ENCODE assay signal across 8 mouse cellular contexts in the genomic region with DNA sequence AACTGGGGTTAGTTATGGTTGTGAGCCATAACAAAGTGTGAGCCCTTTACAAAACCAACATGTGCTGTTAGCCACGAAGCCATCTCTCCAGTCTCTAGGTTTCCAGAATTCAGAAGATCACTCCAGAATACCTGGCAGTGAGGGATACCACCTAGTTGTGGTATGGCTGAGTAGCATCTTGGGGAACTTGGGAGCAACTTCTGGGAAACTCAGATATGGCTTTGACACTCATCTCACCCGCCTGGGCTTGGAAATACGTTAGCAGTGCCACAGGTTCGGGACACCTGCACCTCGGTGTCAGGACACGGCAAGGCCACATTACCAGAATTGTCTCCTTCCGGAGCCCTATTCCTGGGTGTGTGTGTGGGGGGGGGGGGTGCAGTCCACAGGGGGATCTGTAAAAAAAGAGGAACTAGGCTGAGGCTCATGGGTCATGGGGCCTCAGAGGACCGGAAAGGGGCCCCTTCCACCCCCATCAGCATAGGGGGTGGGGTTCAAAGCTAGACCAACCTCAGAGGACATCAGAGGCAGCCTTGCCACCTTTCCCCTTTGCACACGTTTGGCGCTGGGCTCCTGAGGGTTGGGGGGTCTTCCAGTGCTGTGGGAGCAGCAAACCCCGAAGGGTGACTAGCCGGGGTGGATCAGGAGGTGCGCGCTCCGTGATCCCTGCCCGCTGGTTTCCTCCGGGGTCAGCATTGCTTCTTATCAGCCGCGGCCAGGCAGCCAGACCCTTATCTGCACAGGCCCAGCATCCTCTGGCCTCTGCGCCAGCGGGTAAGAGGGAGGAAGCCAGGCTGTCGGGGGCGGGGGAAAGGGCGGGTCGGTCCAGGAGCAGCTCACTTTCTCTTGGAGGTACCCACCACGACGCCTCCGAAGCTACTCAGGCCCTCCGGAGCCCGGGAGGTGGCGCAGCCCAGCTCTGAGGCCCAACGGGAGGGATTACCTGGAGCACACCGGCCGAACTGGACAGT. TPM values are rescaled to one million over a fixed set of nuclear protein-coding genes. Genes with fewer than 3 reads are reported as not detected.
DNase-seq lines count a peak whose midpoint lies in the region; ATAC-seq and TF ChIP-seq lines count a peak whose summit lies in the region.

Gene Lyl1, plus strand, starts transcription at position 517 of the 971 bp plus-strand sequence.

- 8% methylated on average over 34 of the region's 34 CpGs for WGBS in intestine, embryonic 14.5 days
- WGBS in liver, embryonic 16.5 days (ENCODE audit: insufficient replicate concordance) = 2% methylated on average over 34 of the region's 34 CpGs
- 11% methylated on average over 34 of the region's 34 CpGs for WGBS in neural tube, embryonic 11.5 days

- peaks cover 52% of the 10 kb centered on the region for H3K27me3 ChIP-seq in intestine, embryonic 14.5 days (replicated peaks; ENCODE audit: control insufficient read depth, insufficient read depth, low read length)
- peaks cover 4% of the 10 kb centered on the region; the same call in 1 of the 2 replicates for H3K27me3 ChIP-seq in liver, embryonic 16.5 days (ENCODE audit: control insufficient read depth, insufficient read depth, low read depth, low read length)
- peaks cover 52% of the 10 kb centered on the region for H3K27me3 ChIP-seq in neural tube, embryonic 11.5 days (ENCODE audit: control insufficient read depth, insufficient read depth, low read length)

- H3K9me3 ChIP-seq in ES-E14 (ENCODE audit: control insufficient read depth, insufficient read depth, low read depth, low read length) = no peaks in the 10 kb centered on the region
- H3K9me3 ChIP-seq in intestine, embryonic 14.5 days (ENCODE audit: control insufficient read depth, low read length) = no peaks in the 10 kb centered on the region
- H3K9me3 ChIP-seq in liver, embryonic 16.5 days (replicated peaks; ENCODE audit: control insufficient read depth, low read length) = no peaks in the 10 kb centered on the region
- H3K9me3 ChIP-seq in neural tube, embryonic 11.5 days (ENCODE audit: control insufficient read depth, low read length) = no peaks in the 10 kb centered on the region

- H3K27ac ChIP-seq in ES-E14 (ENCODE audit: insufficient read depth, low read depth, low read length, poor library complexity, severe bottlenecking) = no peak within 1 kb of the TSS
- 0 out of 2 replicates have a peak within 1 kb of the TSS, but pooled peaks have one; percentile 43 for H3K27ac ChIP-seq in intestine, embryonic 14.5 days (ENCODE audit: low read depth)
- peak within 1 kb of the TSS; percentile 98 for H3K27ac ChIP-seq in liver, embryonic 16.5 days (ENCODE audit: low read length)
- H3K27ac ChIP-seq in neural tube, embryonic 11.5 days (ENCODE audit: low read depth, low read length) = no peak within 1 kb of the TSS

- in situ Hi-C loops in ES-E14 (cut with MboI; ENCODE audit: low sequenced_read_pairs in 2 of 2, unreplicated experiment in 2 of 2) = loop anchor here in 1 of 2 experiments (10.0 kb wide), 2 partner anchors 74 to 114 kb away; no protein-coding TSS in a partner anchor

- ATAC-seq in granulocyte monocyte progenitor cell, adult 5-6 weeks (replicated peaks; ENCODE audit: poor library complexity, severe bottlenecking) = peak; percentile 48
- ATAC-seq in intestine, embryonic 14.5 days (replicated peaks; ENCODE audit: low FRiP score, low TSS enrichment, low read depth) = no peak; the same call in 1 of the 2 replicates
- ATAC-seq in liver, embryonic 16.5 days (ENCODE audit: low read depth) = peak; percentile 90
- no peak for ATAC-seq in neural tube, embryonic 11.5 days (ENCODE audit: insufficient read depth, low FRiP score, low TSS enrichment)
- no peak for ATAC-seq in frontal cortex, adult (ENCODE audit: low TSS enrichment)
- no peak for ATAC-seq in cerebellum, adult (ENCODE audit: insufficient number of reproducible peaks, low FRiP score, low TSS enrichment)

- peaks cover 27% of the 10 kb centered on the region for H3K36me3 ChIP-seq in ES-E14 (ENCODE audit: control insufficient read depth, insufficient read depth, low read length, poor library complexity, severe bottlenecking)
- peaks cover 32% of the 10 kb centered on the region for H3K36me3 ChIP-seq in intestine, embryonic 14.5 days (ENCODE audit: control insufficient read depth, insufficient read depth, low read length)
- H3K36me3 ChIP-seq in liver, embryonic 16.5 days (ENCODE audit: control insufficient read depth, insufficient read depth) = peaks cover 36% of the 10 kb centered on the region
- peaks cover 9% of the 10 kb centered on the region; the same call in 1 of the 2 replicates for H3K36me3 ChIP-seq in neural tube, embryonic 11.5 days (ENCODE audit: control insufficient read depth, insufficient read depth, low read length)

- H3K4me2 ChIP-seq in intestine, embryonic 14.5 days (ENCODE audit: low read length) = peak within 1 kb of the TSS; percentile 31
- H3K4me2 ChIP-seq in liver, embryonic 16.5 days (ENCODE audit: low read depth, low read length) = peak within 1 kb of the TSS; percentile 93
- H3K4me2 ChIP-seq in neural tube, embryonic 11.5 days (ENCODE audit: low read depth) = peak within 1 kb of the TSS; percentile 19; the same call in 1 of the 2 replicates

- DNase-seq in ES-E14 (ENCODE audit: low read depth, low spot score) = no peak
- peak; percentile 99 for DNase-seq in c-Kit-positive CD71-positive TER-119-positive erythroid progenitor cells, embryonic 14.5 days (ENCODE audit: low spot score)
- DNase-seq in intestine, embryonic 14.5 days (ENCODE audit: low spot score) = no peak
- DNase-seq in neural tube, embryonic 11.5 days (ENCODE audit: low spot score) = peak; percentile 44

- peak within 1 kb of the TSS; percentile 19 to 35; a peak in 2 of 4 replicates for H3K4me3 ChIP-seq in ES-E14 (ENCODE audit: insufficient read depth in 1 of 2, low read depth in 1 of 2, low read length in 2 of 2, poor library complexity in 1 of 2, severe bottlenecking in 1 of 2)
- peak within 1 kb of the TSS; percentile 18 for H3K4me3 ChIP-seq in intestine, embryonic 14.5 days (ENCODE audit: low read depth, low read length)
- H3K4me3 ChIP-seq in liver, embryonic 16.5 days (ENCODE audit: low read depth, low read length) = peak within 1 kb of the TSS; percentile 71
- peak within 1 kb of the TSS; percentile 23 for H3K4me3 ChIP-seq in neural tube, embryonic 11.5 days (ENCODE audit: low read depth, low read length)

- peaks cover 2 to 26% of the 10 kb centered on the region in 2 experiments; a peak in 2 of 4 replicates for H3K4me1 ChIP-seq in ES-E14 (ENCODE audit: control insufficient read depth in 2 of 2, insufficient read depth in 2 of 2, low read length in 2 of 2, poor library complexity in 1 of 2)
- peaks cover 4% of the 10 kb centered on the region for H3K4me1 ChIP-seq in intestine, embryonic 14.5 days (replicated peaks; ENCODE audit: control insufficient read depth, insufficient read depth, low read length)
- peaks cover 56% of the 10 kb centered on the region for H3K4me1 ChIP-seq in liver, embryonic 16.5 days (ENCODE audit: control insufficient read depth, low read depth, low read length)
- no peaks in the 10 kb centered on the region for H3K4me1 ChIP-seq in neural tube, embryonic 11.5 days (ENCODE audit: control insufficient read depth, insufficient read depth, low read length)

- peak within 1 kb of the TSS; percentile 0; the same call in 1 of the 2 replicates for H3K9ac ChIP-seq in ES-E14 (ENCODE audit: insufficient read depth, low read depth, low read length, poor library complexity, severe bottlenecking)
- 0 out of 2 replicates have a peak within 1 kb of the TSS, but pooled peaks have one; percentile 7 for H3K9ac ChIP-seq in intestine, embryonic 14.5 days (ENCODE audit: low read length)
- H3K9ac ChIP-seq in liver, embryonic 16.5 days (ENCODE audit: low read depth, low read length) = peak within 1 kb of the TSS; percentile 83
- peak within 1 kb of the TSS; percentile 10; the same call in 1 of the 2 replicates for H3K9ac ChIP-seq in neural tube, embryonic 11.5 days (ENCODE audit: low read length)

TF ChIP-seq in ES-E14, 5 proteins besides CTCF, POLR2A, EP300 and RAD21:
- TF ChIP-seq CHD2 (IDR thresholded peaks at IDR 0.05; ENCODE audit: low read depth, low read length) (no peak), MAFK (IDR thresholded peaks at IDR 0.05; ENCODE audit: insufficient read depth, low read depth, low read length) (no peak), ZC3H11A (IDR thresholded peaks at IDR 0.05; ENCODE audit: borderline replicate concordance, low read depth, low read length) (no peak), HCFC1 (IDR thresholded peaks at IDR 0.05; ENCODE audit: borderline replicate concordance, insufficient read depth, low read length) (no peak), ZNF384 (IDR thresholded peaks at IDR 0.05; ENCODE audit: low read depth, low read length) (no peak)

RNA-seq across cellular contexts. Expression of gene Lyl1, which starts in this region (rescaled TPM):
- total RNA-seq in ES-E14 (2012; rRNA removed) = 0.49 and 0.74 TPM in 2 replicates
- total RNA-seq in granulocyte monocyte progenitor cell, adult 5-6 weeks (2014; fragmentation: Nextera tagmentation) = 82.1 and 133 TPM in 2 replicates
- 65.9 and 73.3 TPM in 2 replicates for total RNA-seq in granulocyte monocyte progenitor cell, adult 5-6 weeks (2017)
- polyA plus RNA-seq in intestine, embryonic 14.5 days (2014; fragmentation: Nextera tagmentation; extraction: Ambion mirVana) = 4.3 and 5.2 TPM in 2 replicates
- polyA plus RNA-seq in liver, embryonic 16.5 days (2015; fragmentation: Nextera tagmentation; extraction: Ambion mirVana) = 43.7 and 45.6 TPM in 2 replicates
- polyA plus RNA-seq in neural tube, embryonic 11.5 days (2014; fragmentation: Nextera tagmentation; extraction: Ambion mirVana) = 4.6 and 5.3 TPM in 2 replicates

Comparison
In these comparisons a context has a peak if more than half of its experiments do, and no peak if none do; other contexts are left out.
1. RNA of gene Lyl1 (total RNA-seq): 65.9 to 133 TPM in granulocyte monocyte progenitor cell, adult 5-6 weeks; 0.49 to 0.74 TPM in ES-E14; every median in the first group is over 10 times any median in the second.
2. DNase-seq: peak in c-Kit-positive CD71-positive TER-119-positive erythroid progenitor cells, embryonic 14.5 days (single experiment) and neural tube, embryonic 11.5 days (single experiment); none in ES-E14 (single experiment) and intestine, embryonic 14.5 days (single experiment).
3. H3K27ac ChIP-seq: peak in intestine, embryonic 14.5 days (single experiment) and liver, embryonic 16.5 days (single experiment); none in ES-E14 (single experiment) and neural tube, embryonic 11.5 days (single experiment).
4. H3K4me3 ChIP-seq: peak in every context shown above with its lines; median percentile 71 in liver, embryonic 16.5 days; 27 in ES-E14; 23 in neural tube, embryonic 11.5 days; 18 in intestine, embryonic 14.5 days.
5. H3K9ac ChIP-seq: peak in every context shown above with its lines; median percentile 83 in liver, embryonic 16.5 days; 10 in neural tube, embryonic 11.5 days; 7 in intestine, embryonic 14.5 days; 0 in ES-E14.
6. ATAC-seq: peak in granulocyte monocyte progenitor cell, adult 5-6 weeks (single experiment) and liver, embryonic 16.5 days (single experiment); none in intestine, embryonic 14.5 days (single experiment), neural tube, embryonic 11.5 days (single experiment), frontal cortex, adult (single experiment) and cerebellum, adult (single experiment).
7. H3K4me2 ChIP-seq: peak in every context shown above with its lines; median percentile 93 in liver, embryonic 16.5 days; 31 in intestine, embryonic 14.5 days; 19 in neural tube, embryonic 11.5 days.